Mouse (Mus musculus) cortical plate, adult 2 months (tissue): ENCODE data around the gene Vpreb1.

Experiments
- CTCF ChIP-seq: fragments of 200-500 bp; IDR thresholded peaks from 2 replicates; pipeline ENCODE4 v1.5.1; 2011; ENCODE audit warnings: mild to moderate bottlenecking, control low read depth, low read length; ENCODE audit not compliant: insufficient read depth; ENCODE audit errors: extremely low read depth
- POLR2A ChIP-seq: fragments of 200-500 bp; IDR thresholded peaks from 2 replicates; pipeline ENCODE4 v1.6.1; 2011; ENCODE audit warnings: mild to moderate bottlenecking, low read length, control low read depth; ENCODE audit not compliant: insufficient read depth; ENCODE audit errors: extremely low read depth

- TF ChIP-seq CTCF (no peak), POLR2A (no peak)
Observed at GRCm38 (mm10) chr16:16892366-16892765, 21.7 kb upstream of the Vpreb1 start.
